Mouse (Mus musculus): Measurements from ENCODE around the gene Qser1.
"Not testable (repeated sequence)": the region's sequence is repeated elsewhere in the genome, so short reads cannot be mapped to it uniquely, and the experiment has no call there.

DNA sequence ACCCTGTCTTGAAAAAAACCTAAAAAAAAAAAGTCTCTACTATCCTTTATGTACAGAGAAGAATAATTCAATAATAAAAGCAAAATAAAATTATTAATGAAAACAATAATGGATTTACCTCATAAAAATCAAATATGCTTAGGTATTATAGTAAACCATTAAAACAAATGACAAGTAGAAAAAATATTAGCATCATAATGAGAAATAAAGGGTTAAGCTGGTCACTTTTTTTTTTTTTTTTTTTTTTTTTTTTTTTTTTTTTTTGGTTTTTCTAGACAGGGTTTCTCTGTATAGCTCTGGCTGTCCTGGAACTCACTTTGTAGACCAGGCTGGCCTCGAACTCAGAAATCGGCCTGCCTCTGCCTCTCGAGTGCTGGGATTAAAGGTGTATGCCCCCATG is 41.5 kb upstream of the Qser1 start:
- TF ChIP-seq HCFC1 (IDR thresholded peaks at IDR 0.05; ENCODE audit: borderline replicate concordance, insufficient read depth, low read length); CHD2 (IDR thresholded peaks at IDR 0.05; ENCODE audit: low read depth, low read length): not testable (repeated sequence)

All from ES-E14 (cell line).